Mouse (Mus musculus) limb, embryonic 14.5 days (tissue): Measurements from ENCODE around the gene Arhgap22. TPM values are rescaled to one million over a fixed set of nuclear protein-coding genes. Genes with fewer than 3 reads are reported as not detected.

Source experiments
- ATAC-seq: fragments of 200-750 bp; cut with Nextera tagmentation; 2 replicates; pipeline ENCODE4 v1.8.0; 2017; ENCODE audit warnings: low read depth, moderate number of reproducible peaks, moderate TSS enrichment; ENCODE audit not compliant: low FRiP score
- DNase-seq: peaks from one replicate; pipeline ENCODE4 v3.0.0-alpha.2; 2015; ENCODE audit warnings: low spot score
- H3K27ac ChIP-seq: fragments of 300-500 bp; sonication (generic); replicated peaks from 2 replicates; pipeline ENCODE4 v1.5.1; 2014; ENCODE audit warnings: low read depth, mild to moderate bottlenecking, low read length, moderate library complexity, mixed read lengths
- H3K27me3 ChIP-seq: fragments of 300-500 bp; sonication (generic); 2 replicates; pipeline ENCODE4 v1.6.1; 2014; ENCODE audit warnings: low read length, mixed read lengths; ENCODE audit not compliant: control insufficient read depth, insufficient read depth
- H3K36me3 ChIP-seq: fragments of 300-500 bp; sonication (generic); 2 replicates; pipeline ENCODE4 v1.6.1; 2014; ENCODE audit warnings: mild to moderate bottlenecking, low read length, moderate library complexity, mixed read lengths; ENCODE audit not compliant: control insufficient read depth, insufficient read depth
- H3K4me1 ChIP-seq: fragments of 300-500 bp; sonication (generic); 2 replicates; pipeline ENCODE4 v1.6.1; 2014; ENCODE audit warnings: antibody characterized with exemption, low read length, mixed read lengths; ENCODE audit not compliant: control insufficient read depth, insufficient read depth
- H3K4me2 ChIP-seq: fragments of 300-500 bp; sonication (generic); replicated peaks from 2 replicates; pipeline ENCODE4 v1.6.1; 2014; ENCODE audit warnings: low read depth, mild to moderate bottlenecking, low read length, moderate library complexity; ENCODE audit not compliant: severe bottlenecking
- H3K4me3 ChIP-seq: fragments of 300-500 bp; sonication (generic); replicated peaks from 2 replicates; pipeline ENCODE4 v1.5.1; 2014; ENCODE audit warnings: low read length
- H3K9ac ChIP-seq: fragments of 300-500 bp; sonication (generic); 2 replicates; pipeline ENCODE4 v1.6.1; 2014; ENCODE audit warnings: mild to moderate bottlenecking, low read depth, low read length, moderate library complexity; ENCODE audit not compliant: severe bottlenecking
- H3K9me3 ChIP-seq: fragments of 300-500 bp; sonication (generic); 2 replicates; pipeline ENCODE4 v1.6.1; 2016; ENCODE audit warnings: low read length; ENCODE audit not compliant: control insufficient read depth
- POLR2A ChIP-seq: fragments of 200-500 bp; IDR thresholded peaks from 2 replicates; pipeline ENCODE4 v1.8.0; 2012; ENCODE audit warnings: inconsistent platforms, mild to moderate bottlenecking, moderate library complexity, borderline replicate concordance; ENCODE audit not compliant: insufficient read depth, insufficient read length; ENCODE audit errors: extremely low read depth
- whole genome bisulfite sequencing: fragments of 180-500 bp; shearing (Covaris S2); extraction: QIAGEN DNeasy Blood & Tissue Kit; methylation state at CpG from one replicate; pipeline ENCODE4 v1.1.7; 2014; 5-methylcytosine and 5-hydroxymethylcytosine counted together
- polyA plus RNA-seq, 2 experiments: library from polyadenylated mRNA; depleted of rRNA in 1 of 2; stranded (reverse) in 1 of 2; unstranded in 1 of 2; fragments of >200 nt; fragmentation: Nextera tagmentation in 1 of 2; extraction: Ambion mirVana in 1 of 2; gene quantifications; 2 replicates each; pipeline versions ENCODE4 v1.2.1 to v1.2.3; 2012 to 2014

The Arhgap22 gene
- polyA plus RNA-seq, 2 experiments = 4.8 to 5.3 TPM

DNA sequence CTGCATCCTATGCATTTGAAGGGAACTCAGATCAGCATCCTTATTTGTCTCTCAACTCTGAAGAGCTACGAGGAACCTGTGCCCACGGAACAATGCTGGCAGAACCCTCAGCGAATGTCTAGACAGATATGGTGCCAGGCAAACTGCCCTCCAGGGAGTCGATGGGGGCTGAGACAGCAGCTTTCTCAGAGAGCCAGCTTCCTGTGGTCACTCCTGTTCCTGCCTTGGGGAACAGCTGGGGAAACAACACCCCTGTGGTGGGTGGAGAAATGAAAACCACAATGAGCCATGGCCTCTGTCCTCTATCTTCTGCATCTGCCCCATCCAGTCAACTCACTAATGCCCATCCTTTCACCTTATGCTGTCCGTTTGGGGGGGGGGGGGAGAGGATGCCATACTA lies 18.2 kb downstream of the Arhgap22 start:
- no peak for TF ChIP-seq POLR2A
- WGBS = 78% methylated on average over 5 of the region's 5 CpGs
- no peak overlapping the region for H3K4me3 ChIP-seq

DNA sequence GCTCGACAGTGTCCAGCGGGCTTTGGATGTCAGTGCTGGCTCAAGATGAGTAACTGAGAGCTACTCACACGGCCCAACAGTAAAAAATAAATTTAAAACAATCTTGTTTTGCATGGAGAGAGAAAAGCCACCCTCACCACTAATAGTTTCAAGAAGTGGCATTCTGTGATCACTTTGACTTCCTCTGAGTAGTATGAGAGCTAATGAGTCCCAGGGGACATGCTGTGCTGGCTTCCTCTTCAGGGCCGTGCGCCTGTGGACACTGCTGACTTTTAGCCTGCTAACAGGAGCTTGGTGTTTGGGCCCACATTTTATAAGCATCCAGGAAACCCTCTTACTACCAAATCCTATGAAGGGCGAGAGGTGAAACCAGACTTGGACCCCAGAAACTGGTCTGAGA lies 21.8 kb downstream of the Arhgap22 start:
- ATAC-seq (no peak), DNase-seq (no peak)
- Histone ChIP-seq H3K9me3 (no peaks in the 10 kb centered on the region), H3K36me3 (no peaks in the 10 kb centered on the region), H3K4me1 (no peaks in the 10 kb centered on the region), H3K9ac (no peak overlapping the region), H3K4me2 (no peak overlapping the region), H3K27ac (no peak overlapping the region), H3K4me3 (no peak overlapping the region), H3K27me3 (no peaks in the 10 kb centered on the region)
- 37% methylated on average over 6 of the region's 6 CpGs for WGBS
- TF ChIP-seq POLR2A = no peak

More for the DNA sequence above, 18.2 kb downstream of the Arhgap22 start:
- no peak overlapping the region for H3K4me2 ChIP-seq
- H3K36me3 ChIP-seq = no peaks in the 10 kb centered on the region
- DNase-seq (no peak), ATAC-seq (no peak)
- H3K9me3 ChIP-seq = no peaks in the 10 kb centered on the region
- no peak overlapping the region for H3K9ac ChIP-seq
- H3K27me3 ChIP-seq = no peaks in the 10 kb centered on the region
- H3K4me1 ChIP-seq = no peaks in the 10 kb centered on the region
- no peak overlapping the region for H3K27ac ChIP-seq

DNA sequence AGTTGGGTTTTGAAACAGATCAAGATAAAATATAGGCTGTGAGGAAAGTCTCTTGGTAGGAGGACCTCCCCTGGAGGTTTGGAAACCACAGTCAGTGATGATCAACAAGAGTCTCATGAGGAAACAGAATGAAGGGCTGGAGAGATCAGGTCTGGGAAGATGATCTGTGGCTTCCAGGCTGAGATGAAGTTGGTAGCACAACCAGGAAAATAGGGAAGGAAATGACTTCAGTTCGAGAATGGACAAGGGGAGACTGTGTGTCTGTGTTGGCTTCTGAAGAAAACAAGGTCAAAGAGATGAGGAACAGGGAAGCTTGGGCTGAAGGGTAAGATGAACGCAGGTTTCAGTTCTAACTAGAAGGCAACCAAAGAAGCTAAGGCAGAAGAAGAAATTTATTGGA lies 26.6 kb downstream of the Arhgap22 start:
- H3K36me3 ChIP-seq = no peaks in the 10 kb centered on the region
- no peaks in the 10 kb centered on the region for H3K9me3 ChIP-seq
- no peaks in the 10 kb centered on the region for H3K4me1 ChIP-seq
- DNase-seq = no peak
- TF ChIP-seq POLR2A = no peak
- H3K4me2 ChIP-seq = no peak overlapping the region
- no peak overlapping the region for H3K27ac ChIP-seq
- ATAC-seq = no peak
- WGBS = 72% methylated on average over 2 of the region's 2 CpGs
- H3K4me3 ChIP-seq = no peak overlapping the region
- no peak overlapping the region for H3K9ac ChIP-seq
- H3K27me3 ChIP-seq = no peaks in the 10 kb centered on the region

DNA sequence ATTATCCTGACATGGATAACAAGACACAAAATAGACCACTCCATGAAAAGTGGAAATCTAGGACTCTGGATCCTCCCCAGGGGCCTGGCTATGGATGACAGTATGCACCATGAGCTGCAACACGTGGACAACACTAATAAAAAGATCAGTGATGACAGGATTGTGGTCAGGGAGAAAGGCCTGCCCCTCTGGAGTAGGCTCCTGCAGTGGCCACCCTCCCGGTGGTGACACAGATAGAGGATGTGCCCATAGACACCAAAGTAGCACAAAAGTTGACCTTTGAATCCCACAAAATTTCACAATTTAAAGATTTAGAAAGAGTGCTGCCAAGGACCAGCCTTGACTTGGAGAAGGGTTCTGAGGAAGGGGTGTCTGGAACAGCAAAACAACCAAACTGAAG lies 29.4 kb downstream of the Arhgap22 start:
- no peaks in the 10 kb centered on the region for H3K4me1 ChIP-seq
- WGBS = 51% methylated on average over 2 of the region's 2 CpGs
- no peak overlapping the region for H3K9ac ChIP-seq
- H3K27me3 ChIP-seq = no peaks in the 10 kb centered on the region
- no peak overlapping the region for H3K4me3 ChIP-seq
- TF ChIP-seq POLR2A = no peak
- H3K36me3 ChIP-seq = no peaks in the 10 kb centered on the region
- no peaks in the 10 kb centered on the region for H3K9me3 ChIP-seq
- ATAC-seq = no peak
- H3K27ac ChIP-seq = no peak overlapping the region
- no peak for DNase-seq
- no peak overlapping the region for H3K4me2 ChIP-seq

DNA sequence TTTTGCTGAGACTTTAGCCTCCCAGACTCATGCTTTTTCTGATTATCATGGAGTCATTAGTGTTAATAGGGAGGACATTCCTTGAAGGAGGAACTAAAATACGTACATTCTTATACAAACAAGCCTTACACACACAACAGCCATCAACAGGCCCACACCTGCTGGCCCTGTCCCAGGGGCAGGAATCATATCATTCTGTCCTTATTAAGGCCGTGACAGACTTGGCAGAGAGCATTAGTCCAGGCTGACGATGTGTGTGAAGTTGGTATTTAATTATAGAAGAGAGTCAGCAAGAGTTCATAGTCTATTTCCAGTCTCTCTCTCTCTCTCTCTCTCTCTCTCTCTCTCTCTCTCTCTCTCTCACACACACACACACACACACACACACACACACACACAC lies 30.7 kb downstream of the Arhgap22 start:
- 54% methylated on average over 3 of the region's 3 CpGs for WGBS
- no peak overlapping the region for H3K27ac ChIP-seq
- H3K9me3 ChIP-seq = no peaks in the 10 kb centered on the region
- H3K9ac ChIP-seq = no peak overlapping the region
- H3K4me3 ChIP-seq = no peak overlapping the region
- no peaks in the 10 kb centered on the region for H3K27me3 ChIP-seq
- H3K36me3 ChIP-seq = no peaks in the 10 kb centered on the region
- ATAC-seq = no peak
- H3K4me1 ChIP-seq = no peaks in the 10 kb centered on the region
- DNase-seq = no peak
- H3K4me2 ChIP-seq = no peak overlapping the region
- no peak for TF ChIP-seq POLR2A

DNA sequence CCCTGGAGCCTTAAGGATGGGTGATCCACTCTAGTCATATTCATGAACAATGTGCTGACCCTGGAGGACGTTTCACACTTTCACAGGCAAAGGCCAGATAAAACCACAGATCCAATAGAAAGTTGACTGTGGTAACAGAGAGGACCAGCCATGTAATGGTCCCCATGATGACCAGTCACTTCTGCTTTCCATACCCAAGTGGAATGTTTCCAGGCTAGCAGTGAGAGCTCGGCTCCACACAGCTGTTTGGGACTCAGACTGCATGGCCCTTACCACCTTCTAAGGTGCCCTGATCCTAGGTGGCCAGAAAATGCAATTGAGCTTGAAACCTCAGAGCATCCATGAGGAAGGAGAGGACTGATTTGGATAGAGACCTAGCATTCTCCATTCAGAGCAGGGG lies 31.1 kb downstream of the Arhgap22 start:
- 71% methylated on average over 2 of the region's 2 CpGs for WGBS
- no peaks in the 10 kb centered on the region for H3K9me3 ChIP-seq
- no peaks in the 10 kb centered on the region for H3K36me3 ChIP-seq
- no peak for TF ChIP-seq POLR2A
- peaks cover under 1% of the 10 kb centered on the region; the same call in 1 of the 2 replicates for H3K4me1 ChIP-seq
- ATAC-seq (no peak), DNase-seq (no peak)
- H3K27me3 ChIP-seq = no peaks in the 10 kb centered on the region
- H3K4me3 ChIP-seq = no peak overlapping the region
- no peak overlapping the region for H3K9ac ChIP-seq
- no peak overlapping the region for H3K4me2 ChIP-seq
- no peak overlapping the region for H3K27ac ChIP-seq
